12 mouse cellular contexts compared by ENCODE assay signal in the genomic region with DNA sequence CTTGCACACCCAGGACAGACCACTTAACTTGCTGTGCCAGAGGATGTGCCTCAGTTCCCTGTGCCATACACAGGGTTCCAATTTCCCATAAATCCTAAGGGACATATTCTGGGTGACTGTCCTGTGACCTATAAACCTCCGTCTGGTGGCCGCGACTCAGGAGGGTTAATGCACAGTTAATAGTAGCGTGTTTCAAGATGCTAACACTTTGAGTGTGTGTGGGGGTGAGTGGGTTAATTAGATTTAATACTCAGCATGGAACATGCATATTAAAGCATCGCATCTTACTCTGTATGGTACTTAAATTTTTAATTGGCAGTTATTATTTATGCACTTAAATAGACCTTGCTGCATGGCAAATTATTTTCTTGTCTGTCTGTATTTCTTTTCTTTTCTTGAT.
DNase-seq lines count a peak whose midpoint lies in the region; ATAC-seq and TF ChIP-seq lines count a peak whose summit lies in the region.
"Had no signal": no experiment of that assay in that cellular context is flagged by ENCODE, and none has a peak within 500 bp of the region (broad histone marks: within the 10 kb centered on the region; RNA-seq: fewer than 3 reads in every experiment).

No protein-coding gene starts in this region.

- ATAC-seq in hindbrain, embryonic 16.5 days = no peak
- peak; percentile 17; the same call in 1 of the 2 replicates for ATAC-seq in midbrain, embryonic 12.5 days (ENCODE audit: low FRiP score, low read depth)
- no peak; the same call in 1 of the 2 replicates for ATAC-seq in midbrain, embryonic 14.5 days (ENCODE audit: low FRiP score, low TSS enrichment)
- 0 out of 2 replicates have a peak, but pooled peaks have one; percentile 30 for ATAC-seq in hindbrain, postnatal 0 days
- ATAC-seq in stomach, embryonic 15.5 days (ENCODE audit: insufficient read depth, low FRiP score, low read depth) = no peak

- 59% methylated on average over 5 of the region's 5 CpGs for WGBS in hindbrain, embryonic 10.5 days
- WGBS in hindbrain, embryonic 16.5 days = 54% methylated on average over 5 of the region's 5 CpGs
- 58% methylated on average over 5 of the region's 5 CpGs for WGBS in midbrain, embryonic 12.5 days
- WGBS in midbrain, embryonic 14.5 days = 45% methylated on average over 5 of the region's 5 CpGs
- 58% methylated on average over 5 of the region's 5 CpGs for WGBS in hindbrain, postnatal 0 days
- 67% methylated on average over 5 of the region's 5 CpGs for WGBS in stomach, embryonic 15.5 days

- H3K27me3 ChIP-seq in hindbrain, embryonic 10.5 days (ENCODE audit: insufficient read depth, poor library complexity, severe bottlenecking) = no peaks in the 10 kb centered on the region
- H3K27me3 ChIP-seq in hindbrain, embryonic 16.5 days (replicated peaks; ENCODE audit: control insufficient read depth, insufficient read depth, low read length) = no peaks in the 10 kb centered on the region
- H3K27me3 ChIP-seq in midbrain, embryonic 12.5 days = no peaks in the 10 kb centered on the region
- H3K27me3 ChIP-seq in midbrain, embryonic 14.5 days (ENCODE audit: control insufficient read depth, insufficient read depth, low read length) = no peaks in the 10 kb centered on the region
- no peaks in the 10 kb centered on the region for H3K27me3 ChIP-seq in hindbrain, postnatal 0 days (ENCODE audit: insufficient read depth, low read length)
- no peaks in the 10 kb centered on the region for H3K27me3 ChIP-seq in stomach, embryonic 15.5 days (replicated peaks)

- no peak overlapping the region for H3K9ac ChIP-seq in hindbrain, embryonic 16.5 days (ENCODE audit: low read depth, low read length)
- no peak overlapping the region for H3K9ac ChIP-seq in midbrain, embryonic 12.5 days (replicated peaks)
- no peak overlapping the region for H3K9ac ChIP-seq in midbrain, embryonic 14.5 days (replicated peaks; ENCODE audit: low read length)
- no peak overlapping the region for H3K9ac ChIP-seq in hindbrain, postnatal 0 days (replicated peaks; ENCODE audit: low read length)
- no peak overlapping the region for H3K9ac ChIP-seq in stomach, embryonic 15.5 days
- H3K9ac ChIP-seq: liver, embryonic 13.5 days had no signal

- H3K27ac ChIP-seq in hindbrain, embryonic 10.5 days = peak overlapping the region; percentile 78
- no peak overlapping the region for H3K27ac ChIP-seq in hindbrain, embryonic 16.5 days (ENCODE audit: low read depth, low read length)
- H3K27ac ChIP-seq in midbrain, embryonic 12.5 days (replicated peaks) = peak overlapping the region; percentile 68
- no peak overlapping the region for H3K27ac ChIP-seq in midbrain, embryonic 14.5 days (replicated peaks; ENCODE audit: low read depth, low read length)
- no peak overlapping the region for H3K27ac ChIP-seq in hindbrain, postnatal 0 days
- H3K27ac ChIP-seq in stomach, embryonic 15.5 days = peak overlapping the region; percentile 67; the same call in 1 of the 2 replicates
- H3K27ac ChIP-seq: limb, embryonic 10.5 days; liver, embryonic 13.5 days had no signal

- H3K9me3 ChIP-seq in hindbrain, embryonic 10.5 days = no peaks in the 10 kb centered on the region
- no peaks in the 10 kb centered on the region for H3K9me3 ChIP-seq in hindbrain, embryonic 16.5 days (ENCODE audit: control insufficient read depth, low read length)
- no peaks in the 10 kb centered on the region for H3K9me3 ChIP-seq in midbrain, embryonic 12.5 days
- no peaks in the 10 kb centered on the region for H3K9me3 ChIP-seq in midbrain, embryonic 14.5 days (ENCODE audit: control insufficient read depth, low read length)
- H3K9me3 ChIP-seq in hindbrain, postnatal 0 days (ENCODE audit: low read length) = no peaks in the 10 kb centered on the region
- no peaks in the 10 kb centered on the region for H3K9me3 ChIP-seq in stomach, embryonic 15.5 days
- H3K9me3 ChIP-seq: limb, embryonic 10.5 days; liver, embryonic 13.5 days; megakaryocyte, embryonic 14.5 days had no signal

- no peak for DNase-seq in hindbrain, embryonic 10.5 days (ENCODE audit: low spot score)
- no peak for DNase-seq in midbrain, embryonic 14.5 days
- no peak for DNase-seq in hindbrain, postnatal 0 days (ENCODE audit: low spot score)
- no peak for DNase-seq in kidney, adult 11 months
- DNase-seq in layer of hippocampus, adult 9-10 months (ENCODE audit: low spot score) = no peak
- DNase-seq: cerebellum, adult 11-12 months; liver, embryonic 13.5 days had no signal

- peaks cover 61% of the 10 kb centered on the region for H3K4me1 ChIP-seq in hindbrain, embryonic 10.5 days (replicated peaks)
- peaks cover 13% of the 10 kb centered on the region for H3K4me1 ChIP-seq in hindbrain, embryonic 16.5 days (ENCODE audit: control insufficient read depth, insufficient read depth, low read depth, low read length)
- peaks cover 31% of the 10 kb centered on the region for H3K4me1 ChIP-seq in midbrain, embryonic 12.5 days
- peaks cover 17% of the 10 kb centered on the region; the same call in 1 of the 2 replicates for H3K4me1 ChIP-seq in midbrain, embryonic 14.5 days (ENCODE audit: control insufficient read depth, insufficient read depth, low read length)
- peaks cover 17% of the 10 kb centered on the region for H3K4me1 ChIP-seq in hindbrain, postnatal 0 days (ENCODE audit: insufficient read depth, low read length)
- H3K4me1 ChIP-seq in stomach, embryonic 15.5 days = peaks cover 20% of the 10 kb centered on the region; the same call in 1 of the 2 replicates
- H3K4me1 ChIP-seq: liver, embryonic 13.5 days; megakaryocyte, embryonic 14.5 days had no signal

- TF ChIP-seq CTCF in hindbrain, postnatal 0 days (IDR thresholded peaks at IDR 0.05; ENCODE audit: low read depth) = no peak

- peak overlapping the region; percentile 29 for H3K4me3 ChIP-seq in hindbrain, embryonic 10.5 days
- no peak overlapping the region for H3K4me3 ChIP-seq in hindbrain, embryonic 16.5 days (ENCODE audit: low read length)
- H3K4me3 ChIP-seq in midbrain, embryonic 12.5 days = no peak overlapping the region
- no peak overlapping the region for H3K4me3 ChIP-seq in midbrain, embryonic 14.5 days (replicated peaks; ENCODE audit: low read depth, low read length)
- H3K4me3 ChIP-seq in hindbrain, postnatal 0 days (ENCODE audit: low read length) = no peak overlapping the region
- no peak overlapping the region for H3K4me3 ChIP-seq in stomach, embryonic 15.5 days (replicated peaks)
- H3K4me3 ChIP-seq: limb, embryonic 10.5 days; liver, embryonic 13.5 days; megakaryocyte, embryonic 14.5 days had no signal

- no peak overlapping the region for H3K4me2 ChIP-seq in hindbrain, embryonic 16.5 days (ENCODE audit: low read length)
- peak overlapping the region; percentile 27 for H3K4me2 ChIP-seq in midbrain, embryonic 12.5 days (replicated peaks)
- H3K4me2 ChIP-seq in midbrain, embryonic 14.5 days (ENCODE audit: low read length) = no peak overlapping the region; the same call in 1 of the 2 replicates
- H3K4me2 ChIP-seq in hindbrain, postnatal 0 days (ENCODE audit: low read depth, low read length) = no peak overlapping the region
- no peak overlapping the region; the same call in 1 of the 2 replicates for H3K4me2 ChIP-seq in stomach, embryonic 15.5 days
- H3K4me2 ChIP-seq: liver, embryonic 13.5 days had no signal

- H3K36me3 ChIP-seq in hindbrain, embryonic 10.5 days = peaks cover 14% of the 10 kb centered on the region; the same call in 1 of the 2 replicates
- no peaks in the 10 kb centered on the region for H3K36me3 ChIP-seq in hindbrain, embryonic 16.5 days (ENCODE audit: control insufficient read depth, insufficient read depth, low read length)
- H3K36me3 ChIP-seq in midbrain, embryonic 12.5 days = no peaks in the 10 kb centered on the region
- H3K36me3 ChIP-seq in midbrain, embryonic 14.5 days (ENCODE audit: control insufficient read depth, insufficient read depth, low read length) = no peaks in the 10 kb centered on the region
- no peaks in the 10 kb centered on the region for H3K36me3 ChIP-seq in hindbrain, postnatal 0 days (ENCODE audit: insufficient read depth, low read length)
- H3K36me3 ChIP-seq in stomach, embryonic 15.5 days = no peaks in the 10 kb centered on the region
- H3K36me3 ChIP-seq: limb, embryonic 10.5 days; liver, embryonic 13.5 days had no signal

Comparison
In these comparisons a context has a peak if more than half of its experiments do, and no peak if none do; other contexts are left out.
1. H3K27ac ChIP-seq: peak in hindbrain, embryonic 10.5 days (single experiment), midbrain, embryonic 12.5 days (single experiment) and stomach, embryonic 15.5 days (single experiment); none in hindbrain, embryonic 16.5 days (single experiment), midbrain, embryonic 14.5 days (single experiment) and hindbrain, postnatal 0 days (single experiment).
2. ATAC-seq: peak in midbrain, embryonic 12.5 days (single experiment) and hindbrain, postnatal 0 days (single experiment); none in hindbrain, embryonic 16.5 days (single experiment), midbrain, embryonic 14.5 days (single experiment) and stomach, embryonic 15.5 days (single experiment).